Mouse (Mus musculus) MEL (cell line): Measurements from ENCODE around the gene Hoxd8.

ENCODE experiments used
- CHD2 ChIP-seq: IDR thresholded peaks from 2 replicates; pipeline ENCODE4 v1.6.1; 2011; ENCODE audit warnings: low read length, improper control_type of control experiment
- CTCF ChIP-seq, 3 experiments: IDR thresholded peaks in 2 of 3; conservative IDR thresholded peaks in 1 of 3; 2 replicates each; pipeline ENCODE4 v1.5.1; 2011 to 2012; ENCODE audit warnings: low read length in 3 of 3, low read depth in 2 of 3, mild to moderate bottlenecking in 2 of 3, improper control_type of control experiment in 1 of 3, inconsistent platforms in 1 of 3, mixed read lengths in 1 of 3, moderate library complexity in 1 of 3; ENCODE audit not compliant: control insufficient read depth in 1 of 3, insufficient read depth in 1 of 3, poor library complexity in 1 of 3, severe bottlenecking in 1 of 3
- EP300 ChIP-seq, 2 experiments: IDR thresholded peaks; 2 replicates each; pipeline ENCODE4 v1.6.1; 2011; ENCODE audit warnings: improper control_type of control experiment in 2 of 2, low read length in 2 of 2, low read depth in 1 of 2, mild to moderate bottlenecking in 1 of 2
- GATA1 ChIP-seq: IDR thresholded peaks from 2 replicates; pipeline ENCODE4 v1.6.1; 2011; ENCODE audit warnings: low read depth, low read length, improper control_type of control experiment
- NELFE ChIP-seq: IDR thresholded peaks from 2 replicates; pipeline ENCODE4 v1.6.1; 2011; ENCODE audit warnings: low read depth, low read length, improper control_type of control experiment
- POLR2A ChIP-seq, 2 experiments: IDR thresholded peaks; 2 replicates each; pipeline ENCODE4 v1.6.1; 2011 to 2012; ENCODE audit warnings: low read length in 2 of 2, mild to moderate bottlenecking in 2 of 2, control low read depth in 1 of 2, improper control_type of control experiment in 1 of 2, low read depth in 1 of 2, moderate library complexity in 1 of 2; ENCODE audit not compliant: control insufficient read depth in 1 of 2, insufficient read depth in 1 of 2, poor library complexity in 1 of 2
- RAD21 ChIP-seq: IDR thresholded peaks from 2 replicates; pipeline ENCODE4 v1.6.1; 2011; ENCODE audit warnings: mild to moderate bottlenecking, low read depth, low read length, improper control_type of control experiment
- SMC3 ChIP-seq: IDR thresholded peaks from 2 replicates; pipeline ENCODE4 v1.6.1; 2011; ENCODE audit warnings: low read depth, low read length, improper control_type of control experiment

- TF ChIP-seq RAD21 (no peak), SMC3 (no peak), CTCF (IDR thresholded peaks at IDR 0.05 in 2 of 3, conservative IDR thresholded peaks at IDR 0.05 in 1 of 3; ENCODE audit: control insufficient read depth in 1 of 3, insufficient read depth in 1 of 3, low read depth in 2 of 3, low read length in 3 of 3, poor library complexity in 1 of 3, severe bottlenecking in 1 of 3) (no peak), EP300 (IDR thresholded peaks at IDR 0.05; ENCODE audit: low read depth in 1 of 2, low read length in 2 of 2) (no peak), GATA1 (no peak), NELFE (no peak), CHD2 (no peak), POLR2A (IDR thresholded peaks at IDR 0.05; ENCODE audit: control insufficient read depth in 1 of 2, insufficient read depth in 1 of 2, low read depth in 1 of 2, low read length in 2 of 2, poor library complexity in 1 of 2) (no peak)
Observed at GRCm38 (mm10) chr2:74659507-74660005, 44.9 kb upstream of the Hoxd8 start, which contains the start of gene Evx2.
